ENCODE assay signal across 9 mouse cellular contexts in the genomic region with DNA sequence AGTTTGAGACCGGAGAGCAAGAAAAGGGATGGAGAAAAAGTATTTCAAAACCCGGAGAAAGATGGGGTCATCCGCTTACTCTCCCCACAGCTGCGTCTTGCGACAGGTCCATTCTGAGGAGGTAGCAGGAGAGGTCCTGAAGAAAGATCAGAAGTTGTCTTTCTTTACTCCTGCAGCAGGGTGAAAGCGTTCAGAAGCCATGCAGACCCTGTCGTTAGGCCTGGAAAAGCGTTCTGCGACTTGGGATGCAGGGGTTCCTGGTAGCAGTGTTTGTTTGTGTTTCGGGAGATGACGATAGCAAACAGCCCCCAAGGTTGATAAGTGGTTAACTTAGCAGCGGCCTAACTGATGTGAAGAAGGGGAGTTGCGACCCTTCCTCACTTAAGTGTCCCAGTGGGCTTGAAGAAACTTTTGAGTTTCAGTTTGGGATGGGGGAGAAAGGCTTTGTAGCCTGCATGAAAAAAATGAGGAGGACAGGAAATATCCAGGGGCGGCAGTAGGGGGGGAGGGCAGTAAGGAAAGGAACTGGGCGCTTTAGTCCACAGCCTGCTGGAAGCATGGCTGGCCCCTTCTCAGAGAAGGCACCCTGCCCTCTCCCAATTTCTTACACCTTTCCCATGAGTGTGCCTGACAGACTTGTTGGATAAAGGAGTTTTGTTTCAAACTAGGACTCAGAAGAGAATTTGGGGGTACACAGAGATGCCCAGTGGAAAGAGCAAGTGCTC. TPM values are rescaled to one million over a fixed set of nuclear protein-coding genes. Genes with fewer than 3 reads are reported as not detected.
DNase-seq lines count a peak whose midpoint lies in the region; ATAC-seq and TF ChIP-seq lines count a peak whose summit lies in the region.
"Had no signal": no experiment of that assay in that cellular context is flagged by ENCODE, and none has a peak within 500 bp of the region (broad histone marks: within the 10 kb centered on the region; RNA-seq: fewer than 3 reads in every experiment).

No protein-coding gene starts in this region.

- peak overlapping the region; percentile 74 for H3K4me2 ChIP-seq in hindbrain, embryonic 12.5 days (replicated peaks)

- H3K9ac ChIP-seq in hindbrain, embryonic 12.5 days: peak overlapping the region; percentile 99

- no peaks in the 10 kb centered on the region for H3K27me3 ChIP-seq in Patski
- no peaks in the 10 kb centered on the region for H3K27me3 ChIP-seq in hindbrain, embryonic 12.5 days

- POLR2A ChIA-PET in Patski (lab: Charles Lee): no interaction called here

- intact Hi-C loops in gastrocnemius, adult 2 months (cut with DNase I): loop anchor here (5.0 to 10.0 kb wide), 2 partner anchors 141 to 497 kb away; a partner anchor contains a TSS
- intact Hi-C loops in gastrocnemius, postnatal 14 days (cut with DNase I; ENCODE audit: low total_unique reads): loop anchor here (10.0 kb wide), 1 partner anchor 67 kb away; a partner anchor contains a TSS

- peak; percentile 14 for ATAC-seq in Patski
- no peak for ATAC-seq in hindbrain, embryonic 12.5 days (ENCODE audit: low FRiP score)
- ATAC-seq in megakaryocyte progenitor cell, adult 5-6 weeks (replicated peaks; ENCODE audit: poor library complexity): peak; percentile 37
- no peak for ATAC-seq in frontal cortex, adult (ENCODE audit: low TSS enrichment)

- no peak for TF ChIP-seq CTCF in gastrocnemius, adult 2 months (IDR thresholded peaks at IDR 0.05)
- no peak for TF ChIP-seq CTCF in Patski (IDR thresholded peaks at IDR 0.05)

- WGBS in hindbrain, embryonic 12.5 days: 3% methylated on average over 15 of the region's 15 CpGs

- H3K4me3 ChIP-seq in gastrocnemius, adult 2 months: peak overlapping the region; percentile 92
- peak overlapping the region; percentile 86 for H3K4me3 ChIP-seq in hindbrain, embryonic 12.5 days

- CTCF ChIA-PET in Patski (lab: Charles Lee): no interaction called here

- peak overlapping the region; percentile 86; the same call in 1 of the 2 replicates for H3K27ac ChIP-seq in gastrocnemius, adult 2 months
- no peak overlapping the region for H3K27ac ChIP-seq in hindbrain, embryonic 12.5 days

- H3K9me3 ChIP-seq in hindbrain, embryonic 12.5 days (replicated peaks): no peaks in the 10 kb centered on the region

- no peaks in the 10 kb centered on the region for H3K36me3 ChIP-seq in hindbrain, embryonic 12.5 days

- peaks cover 53% of the 10 kb centered on the region for H3K4me1 ChIP-seq in hindbrain, embryonic 12.5 days

- in situ Hi-C loops in Patski (cut with MboI; ENCODE audit: low pct_unique_long_range_greater_than_20kb): no loop called here

- DNase-seq in gastrocnemius, adult 2 months: no peak
- no peak for DNase-seq in gastrocnemius, postnatal 14 days
- DNase-seq in Patski (ENCODE audit: low read depth, low spot score): no peak
- DNase-seq in gastrocnemius, postnatal 4 days (ENCODE audit: low spot score in 2 of 2): no peak
- DNase-seq in ovary, postnatal 36 days (ENCODE audit: low spot score): no peak

RNA-seq across cellular contexts. Expression of a gene that starts 2.0 kb away (rescaled TPM):
- 10 to 100 TPM; 13.9 to 20.1 TPM for total RNA-seq in gastrocnemius, adult 2 months (2021)
- total RNA-seq in gastrocnemius, postnatal 14 days (2021): 10 to 100 TPM; 12.7 to 17.8 TPM
- polyA plus RNA-seq in Patski (2021): 28.5 TPM
- polyA plus RNA-seq in hindbrain, embryonic 12.5 days (2016; fragmentation: Nextera tagmentation; extraction: Ambion mirVana): 50.8 and 56.1 TPM in 2 replicates
- total RNA-seq in megakaryocyte progenitor cell, adult 5-6 weeks (2015): 55.1 and 62.9 TPM in 2 replicates
- 59.6 and 68.9 TPM in 2 replicates for total RNA-seq in megakaryocyte progenitor cell, adult 5-6 weeks (2017)
- 10 to 100 TPM; 27.1 to 28.3 TPM for total RNA-seq in gastrocnemius, postnatal 4 days (2021)
- polyA plus RNA-seq: erythroblast, embryonic 14.5 days had no signal

RNA-seq across cellular contexts. Expression of a gene that starts 43.3 kb away (rescaled TPM):
- total RNA-seq in gastrocnemius, adult 2 months (2021): under 1 TPM; 0.38 to 0.98 TPM
- total RNA-seq in gastrocnemius, postnatal 14 days (2021): 1 to 10 TPM; 1.0 to 1.1 TPM
- 10.6 TPM for polyA plus RNA-seq in Patski (2021)
- 295 and 300 TPM in 2 replicates for polyA plus RNA-seq in hindbrain, embryonic 12.5 days (2016; fragmentation: Nextera tagmentation; extraction: Ambion mirVana)
- total RNA-seq in megakaryocyte progenitor cell, adult 5-6 weeks (2015): 0.20 TPM in 1 of 2 replicates, not detected in the other
- total RNA-seq in megakaryocyte progenitor cell, adult 5-6 weeks (2017): 0.12 and 0.91 TPM in 2 replicates
- total RNA-seq in gastrocnemius, postnatal 4 days (2021): 1 to 10 TPM; 6.3 to 7.8 TPM

Comparison
In these comparisons a context has a peak if more than half of its experiments do, and no peak if none do; other contexts are left out.
1. ATAC-seq: peak in Patski (single experiment) and megakaryocyte progenitor cell, adult 5-6 weeks (single experiment); none in hindbrain, embryonic 12.5 days (single experiment) and frontal cortex, adult (single experiment).